Mouse (Mus musculus) brown adipose tissue, adult 24 weeks (tissue): Measurements from ENCODE around the gene Btaf1. TPM values are rescaled to one million over a fixed set of nuclear protein-coding genes. Genes with fewer than 3 reads are reported as not detected.

Experiments
- H3K27ac ChIP-seq: fragments of 200-500 bp; replicated peaks from 2 replicates; pipeline ENCODE4 v1.5.1; 2012; ENCODE audit warnings: low read depth, mild to moderate bottlenecking, low read length
- H3K4me1 ChIP-seq: fragments of 200-500 bp; 2 replicates; pipeline ENCODE4 v1.6.1; 2012; ENCODE audit warnings: low read length, mixed read lengths; ENCODE audit not compliant: control insufficient read depth, insufficient read depth, insufficient read length
- H3K4me3 ChIP-seq: fragments of 200-500 bp; 2 replicates; pipeline ENCODE4 v1.5.1; 2012; ENCODE audit warnings: low read depth, mild to moderate bottlenecking, low read length, moderate library complexity; ENCODE audit not compliant: insufficient read depth
- polyA plus RNA-seq: library from polyadenylated mRNA; stranded (reverse); fragments of >200 nt; gene quantifications from 2 replicates; pipeline ENCODE4 v1.2.4, GENCODE M21; 2012; ENCODE audit not compliant: missing spikeins, insufficient read depth, insufficient read length

The Btaf1 gene
- polyA plus RNA-seq = 8.0 and 10.8 TPM in 2 replicates

GRCm38 (mm10) chr19:36925671-36926552, at the start of gene Btaf1:
TSS of gene Btaf1 (plus strand) at chr19:36926079.
- Histone ChIP-seq H3K4me1 (no peaks in the 10 kb centered on the region; the same call in 1 of the 2 replicates), H3K27ac (peak within 1 kb of the TSS; percentile 92), H3K4me3 (peak within 1 kb of the TSS; percentile 94)

- H3K4me3 ChIP-seq = no peak overlapping the region
- H3K27ac ChIP-seq = no peak overlapping the region
- no peaks in the 10 kb centered on the region for H3K4me1 ChIP-seq
Observed at GRCm38 (mm10) chr19:36877329-36877728, 48.5 kb upstream of the Btaf1 start.

- no peaks in the 10 kb centered on the region for H3K4me1 ChIP-seq
- H3K27ac ChIP-seq = no peak overlapping the region
- no peak overlapping the region for H3K4me3 ChIP-seq
Observed at GRCm38 (mm10) chr19:36878743-36879495, 47.0 kb upstream of the Btaf1 start.

GRCm38 (mm10) chr19:36883119-36883518, 42.8 kb upstream of the Btaf1 start:
- Histone ChIP-seq H3K4me1 (no peaks in the 10 kb centered on the region), H3K27ac (no peak overlapping the region)

GRCm38 (mm10) chr19:36886316-36886715, 39.6 kb upstream of the Btaf1 start:
- Histone ChIP-seq H3K4me1 (no peaks in the 10 kb centered on the region), H3K27ac (no peak overlapping the region), H3K4me3 (no peak overlapping the region)

More at GRCm38 (mm10) chr19:36883119-36883518, 42.8 kb upstream of the Btaf1 start:
- H3K4me3 ChIP-seq = no peak overlapping the region

- no peak overlapping the region for H3K27ac ChIP-seq
- H3K4me1 ChIP-seq = no peaks in the 10 kb centered on the region
- H3K4me3 ChIP-seq = no peak overlapping the region
Observed at GRCm38 (mm10) chr19:36887706-36888105, 38.2 kb upstream of the Btaf1 start.

GRCm38 (mm10) chr19:36891746-36892145, 34.1 kb upstream of the Btaf1 start:
- no peak overlapping the region for H3K4me3 ChIP-seq
- no peaks in the 10 kb centered on the region for H3K4me1 ChIP-seq
- no peak overlapping the region for H3K27ac ChIP-seq

- Histone ChIP-seq H3K27ac (no peak overlapping the region), H3K4me1 (no peaks in the 10 kb centered on the region), H3K4me3 (no peak overlapping the region)
Observed at GRCm38 (mm10) chr19:36896791-36897569, 28.9 kb upstream of the Btaf1 start.

- H3K27ac ChIP-seq = no peak overlapping the region
- H3K4me3 ChIP-seq = no peak overlapping the region
Observed at GRCm38 (mm10) chr19:36897778-36898177, 28.1 kb upstream of the Btaf1 start.

GRCm38 (mm10) chr19:36903377-36903776, 22.5 kb upstream of the Btaf1 start:
- Histone ChIP-seq H3K27ac (no peak overlapping the region), H3K4me1 (no peaks in the 10 kb centered on the region), H3K4me3 (no peak overlapping the region)

More at GRCm38 (mm10) chr19:36897778-36898177, 28.1 kb upstream of the Btaf1 start:
- H3K4me1 ChIP-seq = no peaks in the 10 kb centered on the region

GRCm38 (mm10) chr19:36904211-36905007, 21.5 kb upstream of the Btaf1 start:
- no peaks in the 10 kb centered on the region for H3K4me1 ChIP-seq
- H3K4me3 ChIP-seq = peak overlapping the region; percentile 61
- H3K27ac ChIP-seq = no peak overlapping the region

- Histone ChIP-seq H3K4me3 (no peak overlapping the region), H3K27ac (no peak overlapping the region), H3K4me1 (no peaks in the 10 kb centered on the region)
Observed at GRCm38 (mm10) chr19:36909150-36909549, 16.7 kb upstream of the Btaf1 start.

GRCm38 (mm10) chr19:36909676-36910292, 16.1 kb upstream of the Btaf1 start:
- Histone ChIP-seq H3K4me3 (no peak overlapping the region), H3K4me1 (no peaks in the 10 kb centered on the region)

More at GRCm38 (mm10) chr19:36909676-36910292, 16.1 kb upstream of the Btaf1 start:
- no peak overlapping the region for H3K27ac ChIP-seq
